14 mouse cellular contexts compared by ENCODE assay signal in genomic region chr5:21299076-21299755, GRCm38 (mm10).
DNase-seq lines count a peak whose midpoint lies in the region; ATAC-seq and TF ChIP-seq lines count a peak whose summit lies in the region.
"Had no signal": no experiment of that assay in that cellular context is flagged by ENCODE, and none has a peak within 500 bp of the region (broad histone marks: within the 10 kb centered on the region; RNA-seq: fewer than 3 reads in every experiment).

No protein-coding gene starts in this region.

- H3K4me3 ChIP-seq in heart, adult 2 months = no peak overlapping the region
- H3K4me3 ChIP-seq in lung, embryonic 14.5 days (ENCODE audit: low read depth, low read length) = no peak overlapping the region
- no peak overlapping the region for H3K4me3 ChIP-seq in hindbrain, embryonic 16.5 days (ENCODE audit: low read length)
- H3K4me3 ChIP-seq in stomach, embryonic 16.5 days (replicated peaks; ENCODE audit: low read length) = no peak overlapping the region
- H3K4me3 ChIP-seq: erythroblast, embryonic 14.5 days had no signal

- H3K79me2 ChIP-seq in heart, adult 2 months (replicated peaks; ENCODE audit: control insufficient read depth, insufficient read depth, low read length) = no peaks in the 10 kb centered on the region

- ATAC-seq in lung, embryonic 14.5 days (ENCODE audit: insufficient read depth) = peak; percentile 69; the same call in 1 of the 2 replicates
- peak; percentile 73; the same call in 1 of the 2 replicates for ATAC-seq in hindbrain, embryonic 16.5 days
- ATAC-seq in stomach, embryonic 16.5 days (ENCODE audit: insufficient read depth, low FRiP score) = peak; percentile 90
- ATAC-seq: CD4-positive, CD25-positive, alpha-beta regulatory T cell, adult 4 months had no signal

- 70% methylated on average over 21 of the region's 21 CpGs for WGBS in heart, adult 2 months
- WGBS in lung, embryonic 14.5 days = 44% methylated on average over 21 of the region's 21 CpGs
- 68% methylated on average over 21 of the region's 21 CpGs for WGBS in hindbrain, embryonic 16.5 days
- WGBS in stomach, embryonic 16.5 days = 62% methylated on average over 21 of the region's 21 CpGs

- peak; percentile 86 for DNase-seq in heart, adult 11 months
- DNase-seq in heart, adult 2 months = no peak
- DNase-seq in lung, embryonic 14.5 days = peak; percentile 9
- DNase-seq in lung, postnatal 14 days = no peak
- DNase-seq in thymus, postnatal 0 days (ENCODE audit: low spot score) = no peak
- DNase-seq: gastrocnemius, postnatal 14 days; kidney, postnatal 10 days; lung, postnatal 10 days; thymus, adult 2 months had no signal

- H3K9ac ChIP-seq in heart, adult 2 months (ENCODE audit: low read depth, low read length) = no peak overlapping the region
- no peak overlapping the region for H3K9ac ChIP-seq in lung, embryonic 14.5 days
- H3K9ac ChIP-seq in hindbrain, embryonic 16.5 days (ENCODE audit: low read depth, low read length) = no peak overlapping the region
- H3K9ac ChIP-seq in stomach, embryonic 16.5 days (ENCODE audit: low read length) = no peak overlapping the region

- TF ChIP-seq EP300 in heart, adult 2 months (IDR thresholded peaks at IDR 0.05; ENCODE audit: insufficient read depth, low read depth, low read length) = no peak

- no peaks in the 10 kb centered on the region for H3K9me3 ChIP-seq in lung, embryonic 14.5 days (ENCODE audit: low read depth, low read length)
- no peaks in the 10 kb centered on the region for H3K9me3 ChIP-seq in hindbrain, embryonic 16.5 days (ENCODE audit: control insufficient read depth, low read length)
- H3K9me3 ChIP-seq in stomach, embryonic 16.5 days (replicated peaks; ENCODE audit: control insufficient read depth, low read length) = no peaks in the 10 kb centered on the region

- intact Hi-C loops in heart, adult 2 months (cut with DNase I) = no loop called here

- H3K27me3 ChIP-seq in heart, adult 2 months (ENCODE audit: control insufficient read depth, insufficient read depth, low read length) = no peaks in the 10 kb centered on the region
- no peaks in the 10 kb centered on the region for H3K27me3 ChIP-seq in lung, embryonic 14.5 days (ENCODE audit: insufficient read depth, low read length)
- H3K27me3 ChIP-seq in hindbrain, embryonic 16.5 days (replicated peaks; ENCODE audit: control insufficient read depth, insufficient read depth, low read length) = no peaks in the 10 kb centered on the region
- H3K27me3 ChIP-seq in stomach, embryonic 16.5 days (ENCODE audit: control insufficient read depth, insufficient read depth, low read length) = no peaks in the 10 kb centered on the region

- H3K4me2 ChIP-seq in lung, embryonic 14.5 days = no peak overlapping the region
- H3K4me2 ChIP-seq in hindbrain, embryonic 16.5 days (ENCODE audit: low read length) = peak overlapping the region; percentile 33
- H3K4me2 ChIP-seq in stomach, embryonic 16.5 days (ENCODE audit: low read depth, low read length) = no peak overlapping the region
- H3K4me2 ChIP-seq: liver, embryonic 11.5 days had no signal

- H3K36me3 ChIP-seq in heart, adult 2 months (ENCODE audit: control insufficient read depth, insufficient read depth, low read length) = no peaks in the 10 kb centered on the region
- H3K36me3 ChIP-seq in lung, embryonic 14.5 days (ENCODE audit: insufficient read depth) = no peaks in the 10 kb centered on the region
- H3K36me3 ChIP-seq in hindbrain, embryonic 16.5 days (ENCODE audit: control insufficient read depth, insufficient read depth, low read length) = no peaks in the 10 kb centered on the region
- H3K36me3 ChIP-seq in stomach, embryonic 16.5 days (ENCODE audit: control insufficient read depth, insufficient read depth, low read length) = no peaks in the 10 kb centered on the region

- H3K27ac ChIP-seq in heart, adult 2 months = no peak overlapping the region
- H3K27ac ChIP-seq in lung, embryonic 14.5 days (ENCODE audit: low read depth) = no peak overlapping the region
- H3K27ac ChIP-seq in hindbrain, embryonic 16.5 days (ENCODE audit: low read depth, low read length) = no peak overlapping the region
- no peak overlapping the region for H3K27ac ChIP-seq in stomach, embryonic 16.5 days (ENCODE audit: low read length)

- no peak for TF ChIP-seq POLR2A in heart, adult 2 months (IDR thresholded peaks at IDR 0.05; ENCODE audit: insufficient read depth, low read depth, low read length)

- H3K4me1 ChIP-seq in heart, adult 2 months (ENCODE audit: control insufficient read depth, insufficient read depth, low read length) = peaks cover 2% of the 10 kb centered on the region; the same call in 1 of the 2 replicates
- no peaks in the 10 kb centered on the region for H3K4me1 ChIP-seq in lung, embryonic 14.5 days (ENCODE audit: insufficient read depth)
- no peaks in the 10 kb centered on the region for H3K4me1 ChIP-seq in hindbrain, embryonic 16.5 days (ENCODE audit: control insufficient read depth, insufficient read depth, low read depth, low read length)
- H3K4me1 ChIP-seq in stomach, embryonic 16.5 days (ENCODE audit: control insufficient read depth, insufficient read depth, low read length) = no peaks in the 10 kb centered on the region

- TF ChIP-seq CTCF in heart, adult 2 months (IDR thresholded peaks at IDR 0.05) = no peak
- TF ChIP-seq CTCF in lung, embryonic 14.5 days (IDR thresholded peaks at IDR 0.05; ENCODE audit: low read depth) = no peak

Comparison
In these comparisons a context has a peak if more than half of its experiments do, and no peak if none do; other contexts are left out.
1. DNase-seq: peak in heart, adult 11 months (single experiment) and lung, embryonic 14.5 days (single experiment); none in heart, adult 2 months (0 of 2), lung, postnatal 14 days (single experiment) and thymus, postnatal 0 days (single experiment).
2. Peak in every context shown above with its lines, with median percentiles within 50 percentile points of each other: ATAC-seq.